Mouse (Mus musculus): ENCODE data around the gene Syne2.
"Not testable (repeated sequence)": the region's sequence is repeated elsewhere in the genome, so short reads cannot be mapped to it uniquely, and the experiment has no call there.

Gene Syne2

DNA sequence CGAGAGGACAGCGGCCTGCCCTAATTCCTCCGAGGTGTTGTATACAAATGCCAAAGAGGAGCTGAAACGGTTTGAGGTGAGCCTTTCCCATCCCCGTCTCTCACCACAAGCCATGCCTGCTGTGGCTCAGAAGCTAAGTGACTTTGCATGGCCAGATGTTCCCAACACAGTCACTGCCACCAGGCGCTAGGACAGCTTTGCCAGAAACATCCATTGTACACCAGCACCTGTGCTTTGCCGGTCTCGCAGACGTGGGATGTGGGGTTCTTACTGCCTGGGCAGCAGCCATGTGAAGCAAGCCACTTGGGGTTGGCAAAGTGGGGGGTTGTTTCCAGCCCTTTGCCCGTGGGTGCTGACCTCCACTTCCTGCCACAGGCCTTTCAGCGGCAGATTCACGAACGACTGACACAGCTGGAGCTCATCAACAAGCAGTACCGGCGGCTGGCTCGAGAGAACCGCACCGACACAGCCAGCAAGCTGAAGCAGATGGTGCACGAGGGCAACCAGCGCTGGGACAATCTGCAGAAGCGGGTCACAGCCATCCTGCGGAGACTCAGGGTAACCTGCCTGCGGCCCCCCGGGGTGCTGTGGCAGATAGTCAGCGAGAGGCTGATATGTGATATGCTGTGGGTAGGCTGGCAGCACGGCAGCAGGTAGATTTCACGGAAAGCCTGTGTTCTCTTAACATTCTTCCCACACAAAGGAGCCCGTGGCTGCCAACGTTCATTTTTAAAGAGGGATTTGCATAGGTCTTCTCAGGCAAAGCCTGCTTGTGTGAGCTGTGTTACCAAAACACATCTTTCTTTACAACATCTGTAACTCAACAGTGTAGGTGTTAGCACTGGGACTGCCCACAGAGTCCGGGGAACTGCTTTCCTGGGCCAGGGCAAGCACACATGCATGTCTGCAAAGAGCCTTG lies 277.4 kb downstream of the Syne2 start:
- DNase-seq (ENCODE audit: low spot score in 2 of 2) = peak; percentile 23 to 38

DNA sequence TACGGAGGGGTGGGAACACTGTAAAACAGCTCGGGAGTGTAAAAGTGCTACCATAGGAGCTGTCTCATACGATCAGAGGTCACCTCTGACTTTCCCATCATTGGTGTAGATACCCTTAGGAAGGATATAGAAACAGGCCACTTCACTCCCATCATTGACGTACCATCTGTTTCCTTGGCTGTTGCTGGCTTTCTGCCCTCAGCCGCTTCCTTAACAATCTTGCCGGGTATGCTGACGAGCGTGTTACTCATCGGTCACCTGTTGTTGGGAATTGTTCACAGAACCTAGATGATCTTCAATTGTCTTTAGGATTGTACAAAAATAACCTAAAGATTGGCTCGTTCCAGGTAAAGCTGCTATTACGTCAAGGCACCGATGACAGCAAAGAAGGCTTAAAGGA lies 284.7 kb downstream of the Syne2 start:
- peak; percentile 41 to 51 for DNase-seq (ENCODE audit: low spot score in 2 of 2)

DNA sequence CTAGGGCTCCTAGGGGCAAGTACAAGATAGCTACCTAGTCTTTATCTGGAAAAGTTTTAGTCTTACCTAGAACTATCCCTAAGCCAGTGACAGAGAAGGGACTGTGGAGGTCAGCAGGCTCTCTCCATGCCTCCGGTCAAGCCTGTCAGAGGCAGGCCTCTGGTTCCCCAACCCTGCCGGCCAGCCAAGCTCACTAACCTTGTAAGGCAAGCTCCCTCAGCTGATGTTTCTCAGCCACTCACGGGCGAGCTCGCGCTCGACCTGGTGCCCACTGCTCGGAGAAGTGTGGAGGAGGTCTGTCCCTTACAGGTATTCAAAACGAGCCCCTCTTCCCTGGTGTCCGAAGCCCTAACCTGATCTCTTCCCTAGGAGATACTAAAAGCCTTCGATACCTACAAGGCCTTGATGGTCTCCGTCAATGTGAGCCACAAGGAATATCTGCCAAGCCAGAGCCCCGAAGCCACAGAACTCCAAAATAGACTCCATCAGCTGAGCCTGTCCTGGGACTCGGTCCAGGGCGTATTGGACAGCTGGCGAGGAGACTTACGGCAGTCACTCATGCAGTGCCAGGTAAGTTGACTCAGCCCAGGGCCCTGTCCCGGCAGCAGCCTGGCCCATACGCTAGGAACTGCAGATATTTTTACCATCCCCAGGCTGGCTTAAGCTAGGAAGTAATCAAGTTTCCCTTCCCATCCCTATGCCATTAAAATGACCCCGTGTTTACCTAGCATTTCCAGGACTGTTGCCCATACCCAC lies 286.8 kb downstream of the Syne2 start:
- DNase-seq (ENCODE audit: low spot score in 2 of 2) = no peak

DNA sequence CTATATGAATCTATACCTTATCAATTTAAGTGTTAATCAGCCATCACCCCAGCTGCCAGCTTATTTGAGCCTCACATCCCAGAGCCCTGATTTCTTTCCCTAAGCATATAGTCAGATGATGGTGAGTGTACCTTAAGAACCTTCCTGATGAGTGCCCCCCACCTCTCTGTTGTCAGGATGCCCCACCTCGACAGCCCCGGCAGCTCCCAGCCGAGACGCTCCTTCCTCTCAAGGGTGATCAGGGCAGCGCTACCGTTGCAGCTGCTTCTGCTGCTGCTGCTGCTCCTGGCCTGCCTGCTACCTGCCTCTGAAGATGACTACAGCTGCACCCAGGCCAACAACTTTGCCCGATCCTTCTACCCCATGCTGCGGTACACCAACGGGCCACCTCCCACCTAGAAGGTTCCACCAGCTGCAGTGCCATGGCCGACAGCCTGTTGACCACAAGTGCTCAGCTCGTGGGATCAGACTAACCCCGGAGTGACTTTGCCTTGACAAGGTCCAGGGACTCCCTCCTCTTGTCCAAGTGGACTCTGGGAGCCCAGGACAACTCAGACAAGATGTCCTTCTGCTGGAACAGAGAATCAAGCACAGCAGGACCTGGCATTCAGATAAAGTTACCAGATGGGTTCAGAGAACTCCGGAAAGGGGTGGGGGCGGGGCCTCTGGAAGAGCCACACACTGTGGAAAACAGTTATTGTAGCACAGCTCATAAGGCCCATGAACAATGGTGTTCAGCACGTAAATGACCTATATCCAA lies 291.9 kb downstream of the Syne2 start:
- no peak for DNase-seq (ENCODE audit: low spot score in 2 of 2)

DNA sequence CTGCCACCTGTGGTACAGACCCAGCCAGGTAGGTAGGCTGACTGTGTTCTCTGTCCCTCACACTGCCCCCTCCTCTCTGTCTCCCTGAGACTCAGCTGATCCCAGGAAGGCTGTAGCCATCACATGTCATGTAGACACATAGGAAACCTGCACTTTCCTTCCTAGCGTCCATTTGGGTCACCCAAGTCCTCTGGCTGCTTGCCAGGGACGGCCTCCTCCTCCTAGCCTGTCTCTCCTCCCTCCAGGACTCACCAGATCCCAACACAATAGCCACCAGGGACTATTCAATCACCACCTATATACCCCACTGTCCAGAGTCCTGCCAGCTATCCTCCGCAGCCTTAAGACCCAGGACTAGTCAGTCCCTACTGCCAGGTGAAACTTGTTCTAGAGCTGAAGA lies 293.1 kb downstream of the Syne2 start:
- no peak for DNase-seq (ENCODE audit: low spot score in 2 of 2)

DNA sequence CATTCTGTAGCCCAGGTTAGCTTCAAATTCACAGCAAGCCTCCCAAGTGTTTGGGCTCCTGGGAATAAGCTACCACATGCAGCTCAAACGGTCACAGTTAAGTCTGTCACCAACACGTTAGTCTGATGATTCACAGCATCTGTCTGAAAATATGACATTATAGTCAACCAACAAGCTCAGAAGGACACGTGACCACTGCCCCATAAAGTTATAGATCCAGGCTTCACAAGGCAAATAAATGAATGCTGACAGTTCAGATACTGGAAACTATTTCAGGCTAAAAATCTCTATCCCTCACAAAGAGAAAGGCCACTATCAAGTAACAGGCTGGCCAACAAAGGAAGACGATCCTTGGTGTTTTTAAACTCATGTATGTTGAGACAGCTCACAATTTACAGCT lies 298.6 kb downstream of the Syne2 start:
- DNase-seq (ENCODE audit: low spot score in 2 of 2) = no peak

DNA sequence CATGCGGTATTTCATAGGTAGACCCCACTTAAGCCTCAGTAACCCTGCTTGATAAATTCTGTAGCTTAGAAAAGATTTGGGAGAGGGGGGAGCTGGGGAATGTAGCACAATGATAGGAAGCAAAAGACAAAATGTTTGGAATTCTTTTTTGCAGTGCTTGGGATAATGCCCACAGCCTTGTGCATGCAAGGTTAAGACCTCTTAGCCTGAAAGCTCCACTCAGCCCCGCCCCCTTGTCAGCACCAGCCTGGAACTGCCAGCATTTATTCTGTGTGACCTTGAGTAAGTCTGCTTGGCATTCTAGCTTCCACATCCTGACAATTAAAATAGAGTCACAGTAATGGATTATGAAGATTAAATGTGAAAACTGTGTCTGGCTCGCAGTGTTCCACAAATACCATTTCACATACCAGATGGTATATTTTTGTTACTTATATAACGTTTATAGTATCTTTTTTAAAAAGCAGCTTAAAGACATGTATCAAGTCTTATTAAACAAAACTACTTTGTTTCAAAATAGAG lies 299.8 kb downstream of the Syne2 start:
- DNase-seq (ENCODE audit: low spot score in 2 of 2) = no peak

DNA sequence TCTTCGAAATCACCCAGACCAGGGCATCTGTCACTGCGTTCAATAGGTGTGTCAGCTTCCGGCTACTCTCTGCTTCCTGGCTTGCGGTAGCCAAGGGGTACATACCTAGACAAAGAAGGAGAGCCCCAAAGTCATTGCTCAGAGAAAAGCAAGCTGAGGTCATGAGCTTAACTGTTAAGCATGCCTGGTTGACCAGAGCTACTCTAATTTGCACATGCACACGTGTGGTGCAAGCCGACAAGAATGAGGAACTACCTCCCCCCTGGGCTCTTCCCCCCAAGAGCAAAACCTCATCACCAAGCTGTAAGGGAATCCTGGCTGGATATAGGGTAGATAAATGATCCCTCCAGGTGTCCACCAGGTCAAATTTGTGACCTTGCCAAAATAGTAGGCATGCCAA lies 305.3 kb downstream of the Syne2 start:
- no peak for DNase-seq (ENCODE audit: low spot score in 2 of 2)

DNA sequence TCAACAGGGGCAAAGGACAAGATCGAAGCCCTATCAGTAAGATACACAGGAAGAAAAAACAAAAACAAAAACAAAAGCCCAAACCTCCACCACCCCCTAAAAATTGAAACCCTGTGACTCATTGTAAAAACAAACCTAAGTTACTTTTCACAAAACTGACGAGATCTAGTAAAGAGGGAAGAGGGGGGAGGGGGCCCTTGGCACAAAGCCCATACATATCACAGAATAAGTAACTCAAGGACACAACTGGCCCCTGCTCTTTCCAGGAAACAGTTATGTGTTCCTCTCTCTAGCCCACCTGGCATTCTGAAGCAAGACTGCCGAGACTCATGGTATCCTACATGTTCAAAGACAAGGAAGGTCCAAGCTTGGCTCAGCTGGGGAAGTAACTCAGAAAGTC lies 310.4 kb downstream of the Syne2 start:
- no peak for DNase-seq (ENCODE audit: low spot score in 2 of 2)

DNA sequence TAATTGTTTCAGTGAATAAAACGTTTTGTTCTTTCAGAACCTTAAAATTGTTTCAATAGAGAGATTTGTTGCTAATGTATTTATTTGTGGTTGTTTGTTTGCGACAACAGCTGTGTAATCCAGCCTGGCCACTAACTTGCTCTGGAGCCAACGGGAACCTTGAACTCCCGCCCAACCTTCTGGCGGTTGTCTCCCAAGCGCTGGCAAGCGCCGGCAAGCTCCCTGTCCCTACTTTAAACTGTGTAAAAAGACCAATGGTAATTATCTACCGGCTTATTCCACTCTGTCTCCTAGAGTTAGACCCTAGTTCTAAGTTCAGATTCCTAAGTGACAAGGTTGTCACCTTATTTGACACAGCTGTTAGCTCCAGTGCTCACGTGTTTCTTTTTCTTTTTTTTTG lies 310.9 kb downstream of the Syne2 start:
- no peak for DNase-seq (ENCODE audit: low spot score in 2 of 2)

DNA sequence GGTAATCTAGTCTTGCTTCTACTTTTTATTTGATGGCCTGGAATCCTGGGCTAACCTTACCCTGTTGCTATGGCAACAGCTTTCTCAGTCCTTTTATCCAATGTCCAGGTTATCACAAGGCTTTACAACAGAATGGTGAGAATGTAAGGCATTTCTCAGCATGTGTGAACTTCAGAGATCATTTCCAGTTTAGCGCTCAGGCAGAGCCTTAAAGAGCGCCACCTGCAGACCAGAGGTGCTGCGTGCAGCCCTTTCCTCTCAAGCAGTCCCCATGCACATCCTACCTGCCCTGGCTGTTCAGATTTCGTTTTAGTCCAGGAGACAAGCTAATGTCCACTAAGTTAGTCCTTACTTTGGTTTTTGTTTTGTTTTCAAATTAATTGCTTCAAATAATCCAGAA lies 312.3 kb downstream of the Syne2 start:
- DNase-seq (ENCODE audit: low spot score in 2 of 2) = no peak

DNA sequence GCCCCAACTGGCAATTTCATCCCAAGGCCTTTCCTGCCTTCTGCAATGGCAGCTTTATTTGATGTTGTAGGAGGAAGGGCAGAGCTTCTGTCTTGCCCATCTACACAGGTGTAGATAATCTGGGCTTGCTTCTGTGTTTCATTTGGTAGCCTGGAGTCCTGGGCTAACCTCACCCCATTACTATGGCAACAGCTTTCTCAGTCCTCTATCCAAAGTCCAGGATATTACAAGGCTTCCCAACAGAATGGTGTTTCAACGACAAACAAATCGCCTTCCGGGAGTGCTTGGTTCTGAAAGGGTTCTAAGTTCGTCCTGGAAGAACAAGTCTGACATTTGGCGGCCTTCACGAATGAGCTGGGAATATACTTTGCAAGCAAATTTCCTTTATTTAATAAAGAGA lies 313.0 kb downstream of the Syne2 start:
- DNase-seq (ENCODE audit: low spot score in 2 of 2) = no peak

DNA sequence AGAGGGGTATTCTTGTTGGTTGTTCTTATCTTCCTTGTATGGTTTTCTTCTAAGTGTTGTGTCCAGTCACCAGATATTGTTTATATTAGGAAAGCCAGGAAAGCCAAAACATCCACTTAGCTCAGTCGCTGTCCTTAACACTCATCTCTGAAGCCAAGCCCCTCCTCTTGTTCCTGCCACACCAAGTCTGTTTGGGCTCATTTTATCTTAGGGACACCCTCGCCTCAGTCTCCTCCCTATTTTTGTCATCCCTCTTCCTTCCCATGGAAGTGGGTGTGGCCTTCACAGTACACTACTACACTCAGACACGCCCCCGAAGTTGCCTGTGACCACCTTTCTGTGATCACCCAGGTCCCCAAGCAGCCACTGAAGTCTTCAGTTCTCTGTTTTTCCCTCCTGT lies 314.7 kb downstream of the Syne2 start:
- DNase-seq (ENCODE audit: low spot score in 2 of 2) = no peak

DNA sequence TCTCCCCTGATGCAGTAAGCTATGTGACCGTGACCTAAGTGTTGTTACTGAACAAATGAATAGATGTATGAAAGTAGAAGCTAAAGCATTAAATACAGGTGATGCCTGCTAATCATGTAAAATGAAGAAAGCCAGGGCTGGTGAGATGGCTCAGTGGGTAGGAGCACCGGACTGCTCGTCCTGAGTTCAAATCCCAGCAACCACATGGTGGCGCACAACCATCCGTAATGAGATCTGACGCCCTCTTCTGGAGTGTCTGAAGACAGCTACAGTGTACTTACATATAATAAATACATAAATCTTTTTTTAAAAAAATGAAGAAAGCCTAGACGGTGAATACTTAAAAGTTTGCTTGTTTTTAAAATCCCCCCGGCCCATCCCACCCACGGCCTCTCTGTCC lies 315.1 kb downstream of the Syne2 start:
- not testable (repeated sequence) for DNase-seq (ENCODE audit: low spot score in 2 of 2)

DNA sequence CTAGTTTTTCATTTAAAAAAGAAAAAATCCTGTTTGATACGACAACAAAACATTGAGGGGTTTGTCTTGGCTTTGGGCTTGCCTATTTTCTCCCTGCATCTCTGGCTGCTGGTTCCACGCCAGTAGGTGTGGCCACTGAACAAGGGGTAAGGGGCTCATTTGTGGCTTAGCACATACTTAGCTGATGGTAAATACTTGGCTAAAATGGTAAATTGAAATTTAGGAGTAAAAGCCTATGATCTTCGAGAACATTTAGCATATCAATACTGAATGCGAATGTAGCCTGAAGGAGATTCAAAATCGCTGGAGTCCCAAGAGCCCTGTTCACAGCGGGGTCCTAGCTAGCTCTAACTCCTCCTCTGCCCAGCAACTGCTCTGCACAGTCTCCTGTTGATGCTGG lies 318.8 kb downstream of the Syne2 start:
- DNase-seq (ENCODE audit: low spot score in 2 of 2) = no peak

DNA sequence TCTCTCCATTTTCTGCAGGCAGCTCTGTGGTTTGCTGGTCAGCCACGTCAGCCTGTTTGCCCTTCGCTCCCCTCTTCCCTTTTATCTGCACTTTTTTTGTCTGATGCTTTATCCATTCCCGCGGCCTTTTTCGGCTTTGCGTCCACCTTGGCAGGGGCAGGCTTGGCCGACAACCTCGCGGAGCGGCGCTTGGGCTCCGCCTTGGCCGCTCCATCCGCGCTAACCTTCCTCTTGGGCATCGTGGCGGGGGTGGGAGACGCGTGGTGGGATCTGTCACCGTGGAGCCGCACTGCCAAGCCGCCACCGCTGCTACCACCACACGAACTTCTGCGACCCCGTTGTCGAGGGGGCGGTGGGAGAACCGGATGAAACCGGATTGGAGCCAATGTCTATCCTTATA lies 334.5 kb downstream of the Syne2 start:
- DNase-seq (ENCODE audit: low spot score in 2 of 2) = not testable (repeated sequence)
